Mouse (Mus musculus) testis, adult 2 months (tissue): ENCODE measurements around the gene Wdr53.
"Not testable (repeated sequence)": the region's sequence is repeated elsewhere in the genome, so short reads cannot be mapped to it uniquely, and the experiment has no call there.

Source experiments
- CTCF ChIP-seq: fragments of 200-500 bp; IDR thresholded peaks from 2 replicates; pipeline ENCODE4 v1.5.1; 2012; ENCODE audit warnings: low read depth, mild to moderate bottlenecking, inconsistent platforms, low read length, moderate library complexity; ENCODE audit not compliant: control insufficient read depth, insufficient read depth, insufficient replicate concordance
- POLR2A ChIP-seq: fragments of 200-500 bp; IDR thresholded peaks from 2 replicates; pipeline ENCODE4 v1.6.1; 2012; ENCODE audit warnings: low read depth, mild to moderate bottlenecking, inconsistent platforms, low read length, moderate library complexity; ENCODE audit not compliant: control insufficient read depth

GRCm38 (mm10) chr16:32232050-32232449 is 15.0 kb upstream of the Wdr53 start:
- not testable (repeated sequence) for TF ChIP-seq CTCF, POLR2A
